Mouse (Mus musculus): ENCODE measurements around the gene Cpne2. TPM values are rescaled to one million over a fixed set of nuclear protein-coding genes. Genes with fewer than 3 reads are reported as not detected.

Cpne2 gene
- total and polyA plus RNA-seq, 3 experiments = 12.7 to 118 (median 29.3) TPM

GRCm38 (mm10) chr8:94516766-94517165 is 16.0 kb upstream of the Cpne2 start:
- in situ Hi-C loops (cut with MboI; ENCODE audit: low pct_ligation_motif_present, low pct_unique_long_range_greater_than_20kb, low sequenced_read_pairs) = no loop called here
- no peak overlapping the region for H3K4me3 ChIP-seq (replicated peaks in 1 of 3; ENCODE audit: low read depth in 2 of 3, low read length in 2 of 3, poor library complexity in 1 of 3)
- no peaks in the 10 kb centered on the region for H3K79me2 ChIP-seq (replicated peaks; ENCODE audit: control insufficient read depth, extremely low read depth, insufficient read depth, poor library complexity, severe bottlenecking)
- TF ChIP-seq CTCF (conservative IDR thresholded peaks at IDR 0.05 in 1 of 2, IDR thresholded peaks at IDR 0.05 in 1 of 2; ENCODE audit: low read depth in 2 of 2, low read length in 2 of 2) (no peak), JUND (conservative IDR thresholded peaks at IDR 0.05; ENCODE audit: low read depth, low read length) (no peak), CHD2 (IDR thresholded peaks at IDR 0.05; ENCODE audit: low read length) (no peak), TBP (conservative IDR thresholded peaks at IDR 0.05; ENCODE audit: low read depth, low read length) (no peak), IRF4 (IDR thresholded peaks at IDR 0.05; ENCODE audit: low read depth, low read length) (peak; percentile 31; the same call in 1 of the 2 replicates)
- H3K27me3 ChIP-seq (replicated peaks) = no peaks in the 10 kb centered on the region
- dilution Hi-C loops (cut with MboI; ENCODE audit: extremely low pct_ligation_motif_present, extremely low pct_unique_long_range_greater_than_20kb, low sequenced_read_pairs) = no loop called here
- no peaks in the 10 kb centered on the region for H3K9me3 ChIP-seq (replicated peaks; ENCODE audit: low read length)
- DNase-seq (ENCODE audit: extremely low read depth) = no peak
- H3K4me1 ChIP-seq (ENCODE audit: control insufficient read depth in 1 of 2, insufficient read depth in 2 of 2) = no peaks in the 10 kb centered on the region; a peak in 1 of 4 replicates
- no peak overlapping the region for H3K9ac ChIP-seq (ENCODE audit: insufficient read depth, low read depth)
- no peak overlapping the region for H3K27ac ChIP-seq (ENCODE audit: insufficient read depth, low read depth)
- peaks cover 69 to 92% of the 10 kb centered on the region in 2 experiments for H3K36me3 ChIP-seq (replicated peaks in 1 of 2; ENCODE audit: control insufficient read depth in 1 of 2, insufficient read depth in 1 of 2, low read length in 1 of 2)
- H3K4me2 ChIP-seq (ENCODE audit: insufficient read depth, low read depth, poor library complexity, severe bottlenecking) = no peak overlapping the region

DNA sequence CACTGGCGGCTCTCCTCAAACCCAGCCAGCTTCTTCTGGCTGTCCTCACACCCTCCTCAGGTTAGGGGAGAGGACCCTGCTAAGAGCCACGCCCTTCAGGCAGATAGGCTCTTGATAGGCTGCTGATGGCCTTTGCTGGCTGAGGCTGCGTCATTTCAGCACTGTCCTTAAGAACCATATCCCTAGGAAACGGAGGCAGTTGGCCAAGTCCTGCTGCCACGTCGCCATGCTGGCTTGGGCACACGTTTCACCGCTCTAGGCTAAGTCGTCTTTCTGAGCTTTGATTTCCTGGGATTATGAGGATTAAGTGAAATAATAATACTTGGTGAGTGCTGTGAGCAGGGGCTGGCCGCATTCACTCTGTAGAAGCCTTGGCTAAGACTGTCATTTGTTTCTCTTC is 14.5 kb upstream of the Cpne2 start:
- H3K79me2 ChIP-seq (replicated peaks; ENCODE audit: control insufficient read depth, extremely low read depth, insufficient read depth, poor library complexity, severe bottlenecking) = no peaks in the 10 kb centered on the region
- no peak overlapping the region for H3K4me3 ChIP-seq (replicated peaks in 1 of 3; ENCODE audit: low read depth in 2 of 3, low read length in 2 of 3, poor library complexity in 1 of 3)
- DNase-seq (ENCODE audit: extremely low read depth) = no peak
- in situ Hi-C loops (cut with MboI; ENCODE audit: low pct_ligation_motif_present, low pct_unique_long_range_greater_than_20kb, low sequenced_read_pairs) (no loop called here), dilution Hi-C loops (cut with MboI; ENCODE audit: extremely low pct_ligation_motif_present, extremely low pct_unique_long_range_greater_than_20kb, low sequenced_read_pairs) (no loop called here)
- no peaks in the 10 kb centered on the region; a peak in 1 of 4 replicates for H3K4me1 ChIP-seq (ENCODE audit: control insufficient read depth in 1 of 2, insufficient read depth in 2 of 2)
- TF ChIP-seq SMC3 (IDR thresholded peaks at IDR 0.05; ENCODE audit: low read depth, low read length) (no peak), JUN (IDR thresholded peaks at IDR 0.05; ENCODE audit: insufficient read depth, low read depth, low read length) (no peak), NRF1 (IDR thresholded peaks at IDR 0.05; ENCODE audit: low read depth, low read length) (no peak), MAZ (IDR thresholded peaks at IDR 0.05; ENCODE audit: low read depth, low read length) (no peak), CHD2 (IDR thresholded peaks at IDR 0.05; ENCODE audit: low read length) (no peak), RCOR1 (conservative IDR thresholded peaks at IDR 0.05; ENCODE audit: low read depth, low read length) (no peak), KAT2A (IDR thresholded peaks at IDR 0.05; ENCODE audit: insufficient replicate concordance, low read length) (no peak), MAX (IDR thresholded peaks at IDR 0.05; ENCODE audit: low read length) (no peak), IRF4 (IDR thresholded peaks at IDR 0.05; ENCODE audit: low read depth, low read length) (no peak), HCFC1 (IDR thresholded peaks at IDR 0.05; ENCODE audit: low read depth, low read length) (no peak), BHLHE40 (IDR thresholded peaks at IDR 0.05; ENCODE audit: low read depth, low read length) (no peak), UBTF (IDR thresholded peaks at IDR 0.05; ENCODE audit: low read depth, low read length) (no peak), EP300 (IDR thresholded peaks at IDR 0.05; ENCODE audit: low read length) (no peak), ELF1 (IDR thresholded peaks at IDR 0.05; ENCODE audit: low read depth, low read length) (no peak), GABPA (IDR thresholded peaks at IDR 0.05; ENCODE audit: insufficient replicate concordance, low read depth, low read length) (no peak)
- H3K27ac ChIP-seq (ENCODE audit: insufficient read depth, low read depth) = no peak overlapping the region
- H3K9ac ChIP-seq (ENCODE audit: insufficient read depth, low read depth) = no peak overlapping the region
- H3K36me3 ChIP-seq (replicated peaks in 1 of 2; ENCODE audit: control insufficient read depth in 1 of 2, insufficient read depth in 1 of 2, low read length in 1 of 2) = peaks cover 63 to 91% of the 10 kb centered on the region in 2 experiments
- no peak overlapping the region for H3K4me2 ChIP-seq (ENCODE audit: insufficient read depth, low read depth, poor library complexity, severe bottlenecking)
- H3K9me3 ChIP-seq (replicated peaks; ENCODE audit: low read length) = no peaks in the 10 kb centered on the region
- no peaks in the 10 kb centered on the region for H3K27me3 ChIP-seq (replicated peaks)
